Mouse (Mus musculus) limb, embryonic 15.5 days (tissue): ENCODE data around the gene Sf3a2. TPM values are rescaled to one million over a fixed set of nuclear protein-coding genes. Genes with fewer than 3 reads are reported as not detected.
A peak's percentile ranks its signal among the peaks of the same experiment; 100 is the strongest.

ENCODE experiments used
- ATAC-seq: fragments of 200-750 bp; cut with Nextera tagmentation; 2 replicates; pipeline ENCODE4 v1.8.0; 2017; ENCODE audit warnings: low read depth, moderate TSS enrichment; ENCODE audit not compliant: insufficient number of reproducible peaks, low FRiP score, low TSS enrichment
- H3K27ac ChIP-seq: fragments of 300-500 bp; sonication (generic); 2 replicates; pipeline ENCODE4 v1.5.1; 2015; ENCODE audit warnings: moderate library complexity, mild to moderate bottlenecking, inconsistent platforms
- H3K27me3 ChIP-seq: fragments of 300-500 bp; sonication (generic); 2 replicates; pipeline ENCODE4 v1.6.1; 2015; ENCODE audit warnings: inconsistent platforms
- H3K36me3 ChIP-seq: fragments of 300-500 bp; sonication (generic); 2 replicates; pipeline ENCODE4 v1.6.1; 2015; ENCODE audit warnings: inconsistent platforms
- H3K4me1 ChIP-seq: fragments of 300-500 bp; sonication (generic); 2 replicates; pipeline ENCODE4 v1.6.1; 2015; ENCODE audit warnings: inconsistent platforms
- H3K4me2 ChIP-seq: fragments of 300-500 bp; sonication (generic); 2 replicates; pipeline ENCODE4 v1.6.1; 2015; ENCODE audit warnings: mild to moderate bottlenecking, inconsistent platforms
- H3K4me3 ChIP-seq: fragments of 300-500 bp; sonication (generic); 2 replicates; pipeline ENCODE4 v1.5.1; 2015; ENCODE audit warnings: mild to moderate bottlenecking, inconsistent platforms
- H3K9ac ChIP-seq: fragments of 300-500 bp; sonication (generic); 2 replicates; pipeline ENCODE4 v1.6.1; 2015; ENCODE audit warnings: inconsistent platforms
- H3K9me3 ChIP-seq: fragments of 300-500 bp; sonication (generic); 2 replicates; pipeline ENCODE4 v1.6.1; 2016; ENCODE audit warnings: inconsistent platforms
- WGBS: fragments of 180-500 bp; shearing (Covaris S2); methylation state at CpG from one replicate; pipeline ENCODE4 v1.1.7; 2015; 5-methylcytosine and 5-hydroxymethylcytosine counted together
- polyA plus RNA-seq: library from polyadenylated mRNA; unstranded; fragments of >200 nt; fragmentation: Nextera tagmentation; extraction: Ambion mirVana; gene quantifications from 2 replicates; pipeline ENCODE4 v1.2.1, GENCODE M21; 2015

Gene Sf3a2
- polyA plus RNA-seq, 1 experiment from 2014 or later, result 59.0 TPM

GRCm38 (mm10) chr10:80831136-80831535 lies 33.1 kb downstream of the Sf3a2 start:
- Histone ChIP-seq H3K27me3 (peaks cover 34% of the 10 kb centered on the region), H3K36me3 (peaks cover 20% of the 10 kb centered on the region), H3K4me2 (no peak overlapping the region), H3K9ac (no peak overlapping the region), H3K27ac (no peak overlapping the region), H3K4me3 (no peak overlapping the region), H3K4me1 (peaks cover 45% of the 10 kb centered on the region), H3K9me3 (no peaks in the 10 kb centered on the region)
- ATAC-seq, result no peak
- 5% methylated on average over 9 of the region's 9 CpGs for WGBS

GRCm38 (mm10) chr10:80832818-80833217 lies 34.8 kb downstream of the Sf3a2 start:
- Histone ChIP-seq H3K4me3 (no peak overlapping the region), H3K9ac (no peak overlapping the region), H3K4me1 (peaks cover 42% of the 10 kb centered on the region), H3K27ac (no peak overlapping the region), H3K27me3 (peaks cover 45% of the 10 kb centered on the region), H3K9me3 (no peaks in the 10 kb centered on the region), H3K4me2 (no peak overlapping the region), H3K36me3 (peaks cover 20% of the 10 kb centered on the region)
- no peak for ATAC-seq
- 75% methylated on average over 7 of the region's 7 CpGs for WGBS

GRCm38 (mm10) chr10:80835617-80836016 lies 37.6 kb downstream of the Sf3a2 start:
- H3K4me3 ChIP-seq, result no peak overlapping the region
- peaks cover 53% of the 10 kb centered on the region for H3K27me3 ChIP-seq

GRCm38 (mm10) chr10:80836949-80837379 lies 39.0 kb downstream of the Sf3a2 start:
- Histone ChIP-seq H3K9me3 (no peaks in the 10 kb centered on the region), H3K4me2 (no peak overlapping the region), H3K27ac (no peak overlapping the region), H3K9ac (no peak overlapping the region), H3K27me3 (peaks cover 66% of the 10 kb centered on the region), H3K4me3 (no peak overlapping the region), H3K4me1 (0 out of 2 replicates have a peak, but pooled peaks cover 10% of the 10 kb centered on the region), H3K36me3 (no peaks in the 10 kb centered on the region)
- ATAC-seq, result no peak
- WGBS, result 29% methylated on average over 7 of the region's 7 CpGs

More at GRCm38 (mm10) chr10:80835617-80836016, 37.6 kb downstream of the Sf3a2 start:
- ATAC-seq, result no peak
- H3K27ac ChIP-seq, result no peak overlapping the region
- no peaks in the 10 kb centered on the region for H3K9me3 ChIP-seq
- 53% methylated on average over 30 of the region's 30 CpGs for WGBS
- H3K36me3 ChIP-seq, result peaks cover under 1% of the 10 kb centered on the region
- H3K4me1 ChIP-seq, result peaks cover 18% of the 10 kb centered on the region
- H3K4me2 ChIP-seq, result no peak overlapping the region
- H3K9ac ChIP-seq, result no peak overlapping the region

- peaks cover 73% of the 10 kb centered on the region for H3K27me3 ChIP-seq
- H3K36me3 ChIP-seq, result no peaks in the 10 kb centered on the region
- 0 out of 2 replicates have a peak, but pooled peaks cover 10% of the 10 kb centered on the region for H3K4me1 ChIP-seq
- no peak overlapping the region for H3K9ac ChIP-seq
- H3K4me2 ChIP-seq, result no peak overlapping the region
- ATAC-seq, result no peak
- H3K4me3 ChIP-seq, result no peak overlapping the region
- no peak overlapping the region for H3K27ac ChIP-seq
- whole genome bisulfite sequencing, result 15% methylated on average over 2 of the region's 2 CpGs
- H3K9me3 ChIP-seq, result no peaks in the 10 kb centered on the region
Measured at GRCm38 (mm10) chr10:80837827-80838226, 39.8 kb downstream of the Sf3a2 start.

- Histone ChIP-seq H3K36me3 (no peaks in the 10 kb centered on the region), H3K27me3 (peaks cover 73% of the 10 kb centered on the region), H3K27ac (no peak overlapping the region), H3K9me3 (no peaks in the 10 kb centered on the region), H3K9ac (no peak overlapping the region), H3K4me1 (peaks cover 12% of the 10 kb centered on the region), H3K4me3 (no peak overlapping the region), H3K4me2 (no peak overlapping the region)
- 72% methylated on average over 2 of the region's 2 CpGs for WGBS
- no peak for ATAC-seq
Measured at GRCm38 (mm10) chr10:80838346-80838912, 40.4 kb downstream of the Sf3a2 start.

- H3K27me3 ChIP-seq, result peaks cover 73% of the 10 kb centered on the region
- H3K9ac ChIP-seq, result no peak overlapping the region
- peaks cover 22% of the 10 kb centered on the region for H3K4me1 ChIP-seq
- 60% methylated on average over 6 of the region's 6 CpGs for WGBS
- no peaks in the 10 kb centered on the region for H3K9me3 ChIP-seq
- H3K4me3 ChIP-seq, result no peak overlapping the region
- no peak for ATAC-seq
- H3K27ac ChIP-seq, result no peak overlapping the region
- H3K36me3 ChIP-seq, result no peaks in the 10 kb centered on the region
- H3K4me2 ChIP-seq, result no peak overlapping the region
Measured at GRCm38 (mm10) chr10:80839848-80840247, 41.9 kb downstream of the Sf3a2 start.

- no peak overlapping the region for H3K9ac ChIP-seq
- H3K36me3 ChIP-seq, result no peaks in the 10 kb centered on the region
- H3K4me1 ChIP-seq, result peaks cover 14% of the 10 kb centered on the region
- WGBS, result 55% methylated on average over 2 of the region's 2 CpGs
- ATAC-seq, result no peak
- H3K4me2 ChIP-seq, result no peak overlapping the region
- no peak overlapping the region for H3K27ac ChIP-seq
- no peak overlapping the region for H3K4me3 ChIP-seq
- no peaks in the 10 kb centered on the region for H3K9me3 ChIP-seq
- H3K27me3 ChIP-seq, result peaks cover 70% of the 10 kb centered on the region
Measured at GRCm38 (mm10) chr10:80841685-80842084, 43.7 kb downstream of the Sf3a2 start.

- no peak overlapping the region for H3K9ac ChIP-seq
- H3K4me2 ChIP-seq, result no peak overlapping the region
- no peaks in the 10 kb centered on the region for H3K36me3 ChIP-seq
- no peak overlapping the region for H3K27ac ChIP-seq
- H3K4me1 ChIP-seq, result peaks cover 14% of the 10 kb centered on the region
- 82% methylated on average over 15 of the region's 15 CpGs for WGBS
- H3K9me3 ChIP-seq, result no peaks in the 10 kb centered on the region
- no peak overlapping the region for H3K4me3 ChIP-seq
- peaks cover 65% of the 10 kb centered on the region for H3K27me3 ChIP-seq
- no peak for ATAC-seq
Measured at GRCm38 (mm10) chr10:80842334-80842733, 44.3 kb downstream of the Sf3a2 start.

GRCm38 (mm10) chr10:80843087-80843930 lies 45.3 kb downstream of the Sf3a2 start:
- Histone ChIP-seq H3K4me3 (peak overlapping the region; percentile 47), H3K27me3 (peaks cover 65% of the 10 kb centered on the region), H3K9me3 (no peaks in the 10 kb centered on the region), H3K9ac (peak overlapping the region; percentile 42), H3K4me2 (peak overlapping the region; percentile 87), H3K36me3 (no peaks in the 10 kb centered on the region), H3K4me1 (peaks cover 13% of the 10 kb centered on the region), H3K27ac (no peak overlapping the region)
- 7% methylated on average over 32 of the region's 32 CpGs for WGBS
- no peak for ATAC-seq

GRCm38 (mm10) chr10:80843931-80844547 lies 46.0 kb downstream of the Sf3a2 start, which contains the start of gene Lingo3:
TSS of gene Lingo3 (minus strand) at chr10:80844039.
- Histone ChIP-seq H3K4me2 (peak within 1 kb of the TSS; percentile 87), H3K27me3 (peaks cover 65% of the 10 kb centered on the region), H3K4me3 (peak within 1 kb of the TSS; percentile 47), H3K9me3 (no peaks in the 10 kb centered on the region), H3K4me1 (peaks cover 16% of the 10 kb centered on the region), H3K36me3 (no peaks in the 10 kb centered on the region), H3K27ac (no peak within 1 kb of the TSS), H3K9ac (peak within 1 kb of the TSS; percentile 42)
- 4% methylated on average over 51 of the region's 51 CpGs for WGBS
- ATAC-seq, result no peak
